Mouse (Mus musculus) small intestine, adult 2 months (tissue): ENCODE results near the gene BC117090.

Experiments
- CTCF ChIP-seq: fragments of 200-500 bp; IDR thresholded peaks from 2 replicates; pipeline ENCODE4 v1.5.1; 2012; ENCODE audit warnings: low read depth, mild to moderate bottlenecking, control low read depth, inconsistent platforms, low read length, moderate library complexity, mixed read lengths; ENCODE audit not compliant: insufficient replicate concordance, insufficient read length; ENCODE audit errors: extremely low read depth
- POLR2A ChIP-seq: fragments of 200-500 bp; IDR thresholded peaks from 2 replicates; pipeline ENCODE4 v1.6.1; 2012; ENCODE audit warnings: low read depth, mild to moderate bottlenecking, control low read depth, inconsistent platforms, low read length, moderate library complexity

GRCm38 (mm10) chr16:36289140-36289539 lies 45.0 kb downstream of the BC117090 start:
- TF ChIP-seq CTCF (no peak), POLR2A (no peak)
